Mouse (Mus musculus) neural tube, embryonic 11.5 days (tissue): ENCODE data around the gene Gtf3c6. TPM values are rescaled to one million over a fixed set of nuclear protein-coding genes. Genes with fewer than 3 reads are reported as not detected.

ENCODE experiments used
- ATAC-seq: fragments of 200-750 bp; cut with Nextera tagmentation; 2 replicates; pipeline ENCODE4 v1.8.0; 2017; ENCODE audit warnings: moderate number of reproducible peaks, mild to moderate bottlenecking, moderate TSS enrichment, moderate library complexity; ENCODE audit not compliant: insufficient read depth, low FRiP score, low TSS enrichment
- DNase-seq: peaks from one replicate; pipeline ENCODE4 v3.0.0-alpha.2; 2015; ENCODE audit warnings: low spot score
- H3K27ac ChIP-seq: fragments of 300-500 bp; sonication (generic); 2 replicates; pipeline ENCODE4 v1.5.1; 2014; ENCODE audit warnings: low read depth, mild to moderate bottlenecking, low read length
- H3K27me3 ChIP-seq: fragments of 300-500 bp; sonication (generic); 2 replicates; pipeline ENCODE4 v1.6.1; 2014; ENCODE audit warnings: mild to moderate bottlenecking, low read length, mixed read lengths; ENCODE audit not compliant: control insufficient read depth, insufficient read depth
- H3K36me3 ChIP-seq: fragments of 300-500 bp; sonication (generic); 2 replicates; pipeline ENCODE4 v1.6.1; 2014; ENCODE audit warnings: mild to moderate bottlenecking, low read length, moderate library complexity, mixed read lengths; ENCODE audit not compliant: control insufficient read depth, insufficient read depth
- H3K4me1 ChIP-seq: fragments of 300-500 bp; sonication (generic); 2 replicates; pipeline ENCODE4 v1.6.1; 2014; ENCODE audit warnings: low read length, mixed read lengths; ENCODE audit not compliant: control insufficient read depth, insufficient read depth
- H3K4me2 ChIP-seq: fragments of 300-500 bp; sonication (generic); 2 replicates; pipeline ENCODE4 v1.6.1; 2014; ENCODE audit warnings: low read depth, mild to moderate bottlenecking, moderate library complexity
- H3K4me3 ChIP-seq: fragments of 300-500 bp; sonication (generic); 2 replicates; pipeline ENCODE4 v1.5.1; 2014; ENCODE audit warnings: low read depth, low read length
- H3K9ac ChIP-seq: fragments of 300-500 bp; sonication (generic); 2 replicates; pipeline ENCODE4 v1.6.1; 2014; ENCODE audit warnings: mild to moderate bottlenecking, low read length
- H3K9me3 ChIP-seq: fragments of 300-500 bp; sonication (generic); 2 replicates; pipeline ENCODE4 v1.6.1; 2016; ENCODE audit warnings: low read length; ENCODE audit not compliant: control insufficient read depth
- WGBS: fragments of 180-500 bp; shearing (Covaris S2); extraction: QIAGEN DNeasy Blood & Tissue Kit; methylation state at CpG from one replicate; pipeline ENCODE4 v1.1.7; 2014; 5-methylcytosine and 5-hydroxymethylcytosine counted together
- polyA plus RNA-seq: library from polyadenylated mRNA; unstranded; fragments of >200 nt; fragmentation: Nextera tagmentation; extraction: Ambion mirVana; gene quantifications from 2 replicates; pipeline ENCODE4 v1.2.1, GENCODE M21; 2014

The Gtf3c6 gene
- polyA plus RNA-seq, 1 experiment from 2014 or later, result 141 TPM

GRCm38 (mm10) chr10:40263691-40264090 lies 5.8 kb upstream of the Gtf3c6 start:
- H3K4me1 ChIP-seq, result no peaks in the 10 kb centered on the region
- no peaks in the 10 kb centered on the region for H3K36me3 ChIP-seq
- H3K9ac ChIP-seq, result no peak overlapping the region
- H3K4me2 ChIP-seq, result no peak overlapping the region
- no peak for ATAC-seq
- H3K27ac ChIP-seq, result no peak overlapping the region
- 87% methylated on average over 4 of the region's 4 CpGs for WGBS
- no peaks in the 10 kb centered on the region for H3K9me3 ChIP-seq
- DNase-seq, result no peak
- H3K27me3 ChIP-seq, result no peaks in the 10 kb centered on the region
- H3K4me3 ChIP-seq, result no peak overlapping the region

GRCm38 (mm10) chr10:40262200-40262599 lies 4.3 kb upstream of the Gtf3c6 start:
- no peaks in the 10 kb centered on the region for H3K36me3 ChIP-seq
- no peak overlapping the region for H3K4me2 ChIP-seq
- 88% methylated on average over 6 of the region's 6 CpGs for WGBS
- H3K27ac ChIP-seq, result no peak overlapping the region
- no peaks in the 10 kb centered on the region for H3K9me3 ChIP-seq
- H3K27me3 ChIP-seq, result no peaks in the 10 kb centered on the region
- ATAC-seq, result no peak
- no peak overlapping the region for H3K4me3 ChIP-seq
- H3K4me1 ChIP-seq, result no peaks in the 10 kb centered on the region
- no peak overlapping the region for H3K9ac ChIP-seq
- DNase-seq, result no peak

- Histone ChIP-seq H3K9me3 (no peaks in the 10 kb centered on the region), H3K4me3 (no peak overlapping the region), H3K4me2 (no peak overlapping the region), H3K27ac (no peak overlapping the region), H3K36me3 (no peaks in the 10 kb centered on the region), H3K9ac (no peak overlapping the region), H3K4me1 (0 out of 2 replicates have a peak, but pooled peaks cover 3% of the 10 kb centered on the region), H3K27me3 (no peaks in the 10 kb centered on the region)
- ATAC-seq (no peak), DNase-seq (no peak)
- 48% methylated on average over 5 of the region's 5 CpGs for WGBS
Observed at GRCm38 (mm10) chr10:40260305-40260704, 2.4 kb upstream of the Gtf3c6 start.

- ATAC-seq, result no peak
- DNase-seq, result no peak
- Histone ChIP-seq H3K36me3 (no peaks in the 10 kb centered on the region), H3K27ac (no peak overlapping the region), H3K9me3 (no peaks in the 10 kb centered on the region), H3K4me3 (no peak overlapping the region), H3K9ac (no peak overlapping the region), H3K4me1 (0 out of 2 replicates have a peak, but pooled peaks cover 3% of the 10 kb centered on the region), H3K4me2 (no peak overlapping the region), H3K27me3 (no peaks in the 10 kb centered on the region)
- 7% methylated on average over 8 of the region's 8 CpGs for WGBS
Observed at GRCm38 (mm10) chr10:40259542-40259941, 1.6 kb upstream of the Gtf3c6 start.

- peak overlapping the region; percentile 39; the same call in 1 of the 2 replicates for H3K27ac ChIP-seq
- 12% methylated on average over 5 of the region's 5 CpGs for WGBS
Observed at GRCm38 (mm10) chr10:40258976-40259375, 1.1 kb upstream of the Gtf3c6 start.

GRCm38 (mm10) chr10:40258401-40258966 lies 576 bp upstream of the Gtf3c6 start:
- Histone ChIP-seq H3K4me1 (0 out of 2 replicates have a peak, but pooled peaks cover 3% of the 10 kb centered on the region), H3K4me2 (peak overlapping the region; percentile 77), H3K36me3 (no peaks in the 10 kb centered on the region), H3K27me3 (no peaks in the 10 kb centered on the region), H3K4me3 (peak overlapping the region; percentile 64), H3K27ac (peak overlapping the region; percentile 39; the same call in 1 of the 2 replicates), H3K9me3 (no peaks in the 10 kb centered on the region), H3K9ac (no peak overlapping the region; the same call in 1 of the 2 replicates)
- peak; percentile 83 for DNase-seq
- WGBS, result 1% methylated on average over 12 of the region's 12 CpGs
- ATAC-seq, result peak; percentile 74

More at GRCm38 (mm10) chr10:40258976-40259375, 1.1 kb upstream of the Gtf3c6 start:
- no peak for ATAC-seq
- H3K36me3 ChIP-seq, result no peaks in the 10 kb centered on the region
- H3K4me2 ChIP-seq, result peak overlapping the region; percentile 77
- no peaks in the 10 kb centered on the region for H3K27me3 ChIP-seq
- no peak overlapping the region for H3K9ac ChIP-seq
- no peak for DNase-seq
- H3K9me3 ChIP-seq, result no peaks in the 10 kb centered on the region
- H3K4me1 ChIP-seq, result 0 out of 2 replicates have a peak, but pooled peaks cover 3% of the 10 kb centered on the region
- H3K4me3 ChIP-seq, result no peak overlapping the region

GRCm38 (mm10) chr10:40256716-40257115 lies 1.2 kb downstream of the Gtf3c6 start:
- 5% methylated on average over 5 of the region's 5 CpGs for WGBS

GRCm38 (mm10) chr10:40250969-40251368 lies 6.9 kb downstream of the Gtf3c6 start:
- Histone ChIP-seq H3K9me3 (no peaks in the 10 kb centered on the region), H3K4me2 (no peak overlapping the region), H3K4me1 (no peaks in the 10 kb centered on the region), H3K9ac (no peak overlapping the region), H3K27me3 (no peaks in the 10 kb centered on the region), H3K27ac (no peak overlapping the region), H3K36me3 (peaks cover 9% of the 10 kb centered on the region), H3K4me3 (no peak overlapping the region)
- 90% methylated on average over 6 of the region's 6 CpGs for WGBS
- DNase-seq (no peak), ATAC-seq (no peak)

More at GRCm38 (mm10) chr10:40256716-40257115, 1.2 kb downstream of the Gtf3c6 start:
- Histone ChIP-seq H3K4me1 (0 out of 2 replicates have a peak, but pooled peaks cover 3% of the 10 kb centered on the region), H3K4me3 (peak overlapping the region; percentile 64), H3K27me3 (no peaks in the 10 kb centered on the region), H3K9ac (peak overlapping the region; percentile 88), H3K36me3 (0 out of 2 replicates have a peak, but pooled peaks cover 2% of the 10 kb centered on the region), H3K9me3 (no peaks in the 10 kb centered on the region), H3K4me2 (peak overlapping the region; percentile 77), H3K27ac (peak overlapping the region; percentile 77; the same call in 1 of the 2 replicates)
- ATAC-seq, result peak; percentile 71
- peak; percentile 68 for DNase-seq

- DNase-seq (no peak), ATAC-seq (no peak)
- Histone ChIP-seq H3K9ac (no peak overlapping the region), H3K27me3 (no peaks in the 10 kb centered on the region), H3K4me1 (no peaks in the 10 kb centered on the region), H3K27ac (no peak overlapping the region), H3K4me2 (no peak overlapping the region), H3K36me3 (peaks cover 9% of the 10 kb centered on the region), H3K9me3 (no peaks in the 10 kb centered on the region), H3K4me3 (no peak overlapping the region)
- WGBS, result 87% methylated on average over 9 of the region's 9 CpGs
Observed at GRCm38 (mm10) chr10:40249625-40250024, 8.3 kb downstream of the Gtf3c6 start.
